Mouse (Mus musculus) cerebellum, adult 11-12 months (tissue): Measurements from ENCODE around the gene Nkain1.

Experiments
- DNase-seq: peaks from one replicate; pipeline ENCODE4 v3.0.0; 2022

Nkain1 gene

GRCm38 (mm10) chr4:130549189-130549588, 24.8 kb downstream of the Nkain1 start:
- DNase-seq, result no peak

DNA sequence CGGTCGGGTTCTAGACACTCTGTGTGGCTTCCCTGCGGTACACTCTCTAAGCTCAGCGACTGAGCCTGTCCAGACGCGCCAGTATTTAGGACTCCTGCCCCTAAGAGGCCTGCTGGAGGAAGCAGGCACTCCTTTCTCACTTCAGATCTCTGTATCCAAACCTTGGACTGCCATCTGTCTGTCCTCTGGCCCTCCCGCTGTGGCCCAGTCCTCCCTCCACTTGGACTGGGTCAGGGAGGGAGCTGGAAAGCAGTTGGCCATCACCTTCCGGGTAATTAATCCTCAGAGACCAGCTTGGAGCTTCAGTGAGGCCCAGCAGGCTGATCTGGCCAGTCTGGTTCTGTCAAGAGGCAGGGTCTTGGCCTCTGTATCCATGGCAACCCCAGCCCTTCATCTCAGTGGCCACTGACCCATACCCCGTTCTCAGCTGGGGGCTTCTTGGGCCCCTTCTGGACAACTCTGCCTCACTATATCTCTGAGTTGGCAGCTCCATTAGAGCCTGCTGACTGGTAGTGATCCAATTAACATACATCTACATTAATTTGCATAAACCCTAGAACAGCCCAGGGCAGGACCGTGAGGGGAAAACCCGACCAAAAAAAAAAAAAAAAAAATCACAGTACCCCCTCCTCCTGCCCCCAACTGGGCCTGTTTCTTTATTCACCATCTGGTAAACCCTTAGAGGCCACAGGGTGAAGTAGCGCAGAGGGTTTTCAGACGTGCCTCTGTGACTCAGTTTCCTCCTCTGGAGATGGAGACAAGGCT, 27.0 kb downstream of the Nkain1 start:
- peak; percentile 93 for DNase-seq

GRCm38 (mm10) chr4:130544392-130544791, 29.6 kb downstream of the Nkain1 start:
- DNase-seq, result peak; percentile 53

DNA sequence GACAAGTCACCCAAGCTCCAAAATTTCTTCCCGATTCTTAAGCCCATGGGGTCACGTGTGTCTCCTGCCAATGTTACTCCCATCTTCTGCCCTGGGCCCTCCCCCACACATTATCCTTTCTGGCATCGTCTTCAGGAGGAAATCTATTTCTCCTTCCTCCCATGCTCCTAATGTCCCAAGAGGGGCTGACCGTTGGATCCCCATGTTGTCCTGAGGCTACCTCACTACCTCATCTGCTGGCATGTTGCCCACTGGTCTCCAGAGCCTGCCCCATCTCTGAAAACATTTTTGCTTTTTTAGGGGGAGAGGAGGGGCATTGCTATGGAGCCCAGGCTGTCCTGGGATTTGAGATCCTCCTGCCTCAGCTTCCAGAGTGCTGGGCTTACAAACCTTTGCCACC, 30.9 kb downstream of the Nkain1 start:
- DNase-seq, result peak; percentile 64

- peak; percentile 60 for DNase-seq
Measured at GRCm38 (mm10) chr4:130540831-130541230, 33.1 kb downstream of the Nkain1 start.

DNA sequence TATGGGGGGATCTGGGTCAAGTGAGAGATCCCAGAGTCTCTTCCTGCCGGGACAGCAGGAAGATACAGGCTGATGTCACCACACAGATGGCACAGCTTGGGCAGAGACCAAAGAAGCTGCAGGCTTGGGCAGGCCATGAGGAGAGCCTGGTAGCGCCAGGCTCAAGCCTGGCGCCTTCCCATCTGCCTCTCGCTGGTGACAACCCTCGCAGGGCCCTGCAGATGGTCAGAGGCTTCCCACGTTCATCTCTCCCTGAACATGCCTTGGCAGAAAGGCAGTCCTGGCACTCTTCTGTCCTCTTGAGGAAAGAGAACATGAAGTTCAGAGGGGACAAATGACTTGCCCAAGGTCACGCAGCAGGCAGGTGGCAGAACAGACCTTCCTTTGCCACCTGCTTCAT, 34.3 kb downstream of the Nkain1 start:
- peak; percentile 98 for DNase-seq

- peak; percentile 74 for DNase-seq
Measured at GRCm38 (mm10) chr4:130539053-130539452, 34.9 kb downstream of the Nkain1 start.

DNA sequence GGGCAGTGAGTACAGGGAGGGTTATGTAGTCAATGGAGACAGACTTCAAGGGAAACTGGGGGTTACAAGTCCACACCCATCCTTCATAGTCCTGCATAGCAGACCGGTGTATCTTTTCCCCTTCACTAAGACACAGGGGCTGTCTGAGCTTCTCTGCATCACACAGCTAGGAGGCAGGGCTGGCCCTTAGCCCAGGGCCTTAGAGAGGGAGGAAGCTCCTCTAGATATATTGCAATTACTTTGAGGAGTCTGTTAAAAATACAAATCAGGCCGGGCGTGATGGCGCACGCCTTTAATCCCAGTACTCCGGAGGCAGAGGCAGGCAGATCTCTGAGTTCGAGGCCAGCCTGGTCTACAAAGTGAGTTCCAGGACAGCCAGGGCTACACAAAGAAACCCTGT, 36.6 kb downstream of the Nkain1 start:
- DNase-seq, result no peak

- no peak for DNase-seq
Measured at GRCm38 (mm10) chr4:130535789-130536188, 38.2 kb downstream of the Nkain1 start.

GRCm38 (mm10) chr4:130533975-130534374, 40.0 kb downstream of the Nkain1 start:
- DNase-seq, result peak; percentile 84

GRCm38 (mm10) chr4:130532347-130532746, 41.6 kb downstream of the Nkain1 start:
- DNase-seq, result no peak

DNA sequence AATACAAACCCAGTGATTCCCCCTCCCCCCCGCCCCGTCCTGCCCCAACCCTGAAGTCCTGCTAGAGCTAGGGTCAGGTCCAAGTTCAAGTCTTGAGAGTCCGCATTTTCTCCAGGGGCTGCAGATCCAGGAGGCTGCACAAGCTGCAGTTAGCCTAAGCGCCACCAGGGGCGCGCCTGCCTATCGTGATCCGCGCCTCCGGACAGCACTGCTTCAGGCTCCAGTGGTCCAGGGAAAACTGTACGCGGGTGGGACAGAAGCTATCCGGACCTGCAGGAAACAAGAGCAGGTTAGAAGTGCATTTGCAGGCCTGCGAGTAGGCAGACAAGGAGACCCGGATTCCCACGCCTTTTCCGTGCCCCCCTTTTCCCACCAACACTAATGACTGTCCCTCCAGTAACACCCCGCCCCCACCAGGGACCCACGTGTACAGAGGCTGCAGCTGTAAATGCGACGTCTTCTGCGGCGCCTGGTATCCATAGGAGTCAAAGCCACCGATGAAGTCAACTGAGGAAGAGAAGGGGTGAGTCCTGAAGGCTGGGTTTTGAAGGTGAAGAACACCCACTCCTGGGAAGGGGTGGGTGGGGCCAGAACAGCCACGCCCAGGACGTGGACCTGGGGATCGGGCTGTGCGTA, 42.2 kb downstream of the Nkain1 start:
- DNase-seq, result peak; percentile 69

DNA sequence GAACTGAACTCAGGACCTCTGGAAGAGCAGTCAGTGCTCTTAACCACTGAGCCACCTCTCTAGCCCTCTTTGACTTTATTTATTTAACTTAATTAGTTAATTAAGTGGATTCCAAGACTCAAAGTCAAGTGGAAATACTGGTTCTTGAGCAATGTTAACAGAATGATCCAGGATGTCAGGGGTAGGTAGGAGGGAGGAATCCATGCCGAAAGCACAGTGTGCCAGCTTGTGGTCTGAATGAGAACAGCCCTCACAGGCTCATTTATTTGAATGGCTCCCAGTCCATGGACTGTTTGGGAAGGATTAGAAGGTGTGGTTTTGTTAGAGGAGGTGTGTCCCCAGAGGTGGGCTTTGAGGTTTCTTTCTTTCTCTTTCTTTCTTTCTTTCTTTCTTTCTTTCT, 46.2 kb downstream of the Nkain1 start:
- no peak for DNase-seq

DNA sequence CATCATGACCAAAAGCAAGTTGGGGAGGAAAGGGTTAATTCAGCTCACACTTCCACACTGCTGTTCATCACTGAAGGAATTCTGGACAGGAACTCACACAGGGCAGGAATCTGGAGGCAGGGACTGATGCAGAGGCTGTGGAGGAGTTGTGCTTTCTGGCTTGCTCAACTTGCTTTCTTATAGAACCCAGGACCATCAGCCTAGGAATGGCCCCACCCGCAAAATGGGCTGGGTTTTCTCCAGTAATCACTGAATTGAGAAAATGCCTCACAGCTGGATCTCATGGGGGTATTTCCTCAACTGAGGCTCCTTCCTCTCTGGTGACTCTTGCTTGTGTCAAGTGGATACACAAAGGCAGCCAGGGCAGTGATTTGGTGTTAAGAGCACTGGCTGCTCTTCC, 48.9 kb downstream of the Nkain1 start:
- no peak for DNase-seq

DNA sequence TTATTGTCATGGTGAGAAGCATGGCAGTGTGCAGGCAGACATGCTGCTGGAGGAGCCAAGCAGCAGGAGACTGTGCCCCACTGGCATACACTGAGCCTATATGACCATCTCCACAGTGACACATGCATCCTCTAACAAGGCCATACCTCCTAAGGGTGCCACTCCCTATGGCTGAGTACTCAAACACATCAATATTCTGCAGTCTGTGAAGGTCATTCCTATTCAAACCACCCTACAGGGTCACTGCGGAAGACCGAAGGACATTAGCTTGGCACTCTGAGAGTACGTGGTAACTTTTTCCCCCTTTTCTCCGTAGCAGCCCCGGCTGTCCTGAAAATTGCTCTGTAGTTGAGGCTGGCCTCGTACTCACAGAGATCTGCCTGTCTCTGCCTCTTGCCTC, 52.5 kb downstream of the Nkain1 start:
- DNase-seq, result no peak

GRCm38 (mm10) chr4:130520482-130520851, 53.5 kb downstream of the Nkain1 start:
- DNase-seq, result no peak

- DNase-seq, result peak; percentile 91
Measured at GRCm38 (mm10) chr4:130519567-130520481, 54.1 kb downstream of the Nkain1 start.

GRCm38 (mm10) chr4:130516490-130516889, 57.5 kb downstream of the Nkain1 start:
- DNase-seq, result no peak
